Mouse (Mus musculus): ENCODE measurements around the gene Lrrc27. TPM values are rescaled to one million over a fixed set of nuclear protein-coding genes. Genes with fewer than 3 reads are reported as not detected.
A peak's percentile ranks its signal among the peaks of the same experiment; 100 is the strongest.

Lrrc27 gene
- total RNA-seq, 4 experiments from 2014 or later: 7.4 to 13.7 (median 8.4) TPM

DNA sequence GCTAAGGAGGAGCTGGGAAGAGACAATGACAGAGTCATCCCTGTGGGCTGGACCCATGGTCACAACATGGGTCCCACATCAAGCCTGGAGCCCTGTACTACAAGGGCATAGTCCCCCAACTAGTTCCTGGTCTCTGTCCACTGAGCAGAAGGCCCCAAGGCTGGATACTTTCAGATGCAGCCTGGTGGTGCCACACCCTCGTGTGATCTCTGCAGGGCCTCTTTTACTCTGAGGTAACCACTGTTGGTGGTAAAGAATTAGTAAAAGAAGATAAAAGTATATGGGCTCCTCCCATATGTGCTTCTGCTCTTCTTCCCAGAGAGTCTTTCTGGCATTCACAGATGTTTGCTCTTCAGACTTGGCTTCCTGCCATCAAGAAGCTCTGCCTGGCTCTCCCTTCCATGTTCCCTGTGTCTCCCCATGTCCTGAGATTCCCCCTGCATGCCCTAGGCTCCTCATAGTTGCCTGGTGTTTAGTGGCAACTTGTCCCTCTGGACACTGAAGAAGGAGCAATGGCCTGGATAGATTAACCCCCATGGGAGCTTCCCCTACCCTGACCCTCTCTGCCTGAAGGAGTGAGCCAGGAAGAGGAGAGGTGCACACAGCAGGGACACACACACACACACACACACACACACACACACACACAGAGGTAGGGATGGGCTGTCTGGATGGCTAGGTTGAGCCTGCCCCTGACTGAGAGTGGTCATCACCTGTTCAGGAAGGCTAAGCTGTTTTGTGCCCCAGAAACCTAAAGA lies 60.0 kb downstream of the Lrrc27 start:
- DNase-seq (ENCODE audit: low spot score in 2 of 2): peak in 1 of 2 experiments; percentile 51

DNA sequence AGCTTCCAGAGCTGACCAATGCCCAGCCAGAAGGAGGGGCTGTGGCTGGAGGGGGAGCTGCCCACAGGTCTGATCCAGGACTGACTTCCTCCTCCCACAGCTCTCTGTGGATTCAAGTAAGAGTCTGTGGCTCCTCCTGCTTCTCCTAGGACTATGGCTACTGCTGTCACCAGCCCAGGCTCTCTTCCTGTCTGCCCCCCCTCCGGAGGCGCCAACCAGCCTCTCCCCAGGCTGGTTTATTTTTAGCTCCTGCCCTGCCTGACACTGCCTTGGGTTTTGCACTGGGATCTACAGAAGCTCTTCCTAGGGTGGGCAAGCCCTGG lies 60.6 kb downstream of the Lrrc27 start:
- DNase-seq (ENCODE audit: low spot score in 2 of 2): no peak

GRCm38 (mm10) chr7:139275586-139275985 lies 62.8 kb downstream of the Lrrc27 start:
- DNase-seq (ENCODE audit: low spot score in 2 of 2): no peak

- DNase-seq (ENCODE audit: low spot score in 2 of 2): no peak
Measured at GRCm38 (mm10) chr7:139276150-139276549, 63.4 kb downstream of the Lrrc27 start.

DNA sequence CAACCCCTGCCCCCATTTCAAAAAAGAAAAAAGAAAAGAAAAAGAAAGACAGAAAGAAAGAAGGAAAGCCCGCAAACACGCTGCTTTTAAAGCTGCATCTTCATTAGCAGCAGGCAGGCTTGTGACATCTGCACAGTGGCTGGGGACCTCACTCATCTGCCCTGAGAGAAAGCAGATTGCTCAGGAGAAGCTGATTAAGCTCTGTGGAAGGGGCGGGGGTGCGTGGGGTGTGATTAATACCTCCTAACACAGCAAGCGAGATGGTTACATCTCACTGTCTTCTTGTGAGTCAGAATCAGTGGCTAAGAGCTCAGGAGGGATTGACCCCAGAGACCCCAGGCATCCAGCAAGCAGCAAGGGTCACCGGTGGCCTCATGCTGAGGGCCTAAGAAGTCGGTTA lies 64.7 kb downstream of the Lrrc27 start:
- no peak for DNase-seq (ENCODE audit: low spot score in 2 of 2)

DNA sequence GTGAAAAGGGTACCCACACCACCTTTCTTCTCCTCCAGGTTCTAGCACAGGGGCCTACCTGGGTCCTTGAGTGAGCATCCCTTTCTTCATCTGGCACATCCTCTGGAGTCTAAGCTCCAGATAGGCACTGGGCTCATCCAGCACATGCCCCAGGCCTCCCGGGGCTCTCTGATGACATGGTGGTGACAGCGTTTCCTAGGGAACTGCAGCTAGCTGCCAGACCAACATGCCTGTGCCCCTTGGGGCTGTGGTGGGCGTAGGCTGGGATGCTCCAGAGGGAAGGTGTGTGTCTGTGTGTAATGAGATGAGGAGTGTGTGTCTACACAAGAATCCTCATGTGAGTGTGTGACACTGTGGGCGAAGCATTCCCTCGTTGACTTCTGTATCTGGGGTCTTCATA lies 66.8 kb downstream of the Lrrc27 start:
- no peak for DNase-seq (ENCODE audit: low spot score in 2 of 2)

DNA sequence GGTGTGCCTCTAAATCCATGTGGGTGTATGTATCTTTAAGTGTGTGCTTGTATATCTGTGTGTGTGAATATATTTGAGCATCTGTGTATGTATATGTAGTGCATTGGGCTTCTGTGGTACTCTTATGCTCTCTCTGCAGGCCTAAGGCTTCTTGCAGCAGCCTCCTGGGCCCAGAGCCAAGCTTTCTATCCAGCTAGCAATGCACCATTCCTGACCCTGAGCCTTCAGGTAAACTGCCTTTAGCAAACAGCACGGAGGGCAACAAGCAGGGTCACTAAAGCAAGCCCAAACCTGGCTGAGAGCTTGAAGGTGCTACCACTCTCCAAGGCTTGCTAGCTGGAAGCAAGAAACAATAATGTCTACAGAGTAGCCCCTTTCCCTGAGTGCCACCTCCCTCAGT lies 67.3 kb downstream of the Lrrc27 start:
- no peak for DNase-seq (ENCODE audit: low spot score in 2 of 2)

DNA sequence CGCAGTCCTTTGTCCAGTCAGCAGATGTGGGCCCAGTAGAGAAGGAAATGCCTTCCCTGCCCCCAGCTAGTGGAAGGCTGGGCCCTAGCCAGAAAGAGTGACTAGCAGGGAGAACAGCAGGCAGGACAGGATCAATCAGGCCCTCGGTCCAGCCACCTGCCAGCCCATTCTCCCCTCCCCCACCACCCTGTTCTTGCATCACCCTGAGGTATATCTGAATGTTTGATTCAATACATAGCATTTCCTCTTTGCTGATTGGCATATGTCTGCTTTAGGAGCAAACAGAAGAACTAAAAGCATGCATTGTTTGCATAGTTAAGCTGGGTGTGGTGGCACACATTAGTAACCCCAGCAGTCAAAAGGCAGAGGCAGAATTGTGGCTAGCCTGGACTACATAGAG lies 68.4 kb downstream of the Lrrc27 start:
- no peak for DNase-seq (ENCODE audit: low spot score in 2 of 2)

- DNase-seq (ENCODE audit: low spot score in 2 of 2): no peak
Measured at GRCm38 (mm10) chr7:139282037-139282436, 69.2 kb downstream of the Lrrc27 start.

GRCm38 (mm10) chr7:139285295-139285943 lies 72.6 kb downstream of the Lrrc27 start:
- no peak for DNase-seq (ENCODE audit: low spot score in 2 of 2)

DNA sequence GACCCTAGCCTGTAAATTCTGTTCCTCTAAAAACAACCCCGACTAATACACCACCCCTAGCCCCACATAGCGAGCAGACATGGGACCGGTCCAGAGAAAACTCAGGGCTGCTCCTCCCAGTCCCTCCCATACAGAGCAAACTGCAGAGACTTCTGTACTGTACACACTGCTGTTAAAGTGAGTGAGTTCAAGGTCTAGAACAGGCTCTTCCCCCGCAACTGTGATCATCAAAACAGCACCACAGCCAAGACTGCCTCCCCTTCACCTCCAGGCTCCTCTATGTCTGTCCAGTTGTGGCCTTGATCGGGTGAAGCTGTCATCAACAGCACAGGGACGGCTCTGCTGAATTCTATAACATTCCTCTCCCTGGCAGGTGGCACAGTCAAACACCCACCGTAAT lies 75.8 kb downstream of the Lrrc27 start:
- DNase-seq (ENCODE audit: low spot score in 2 of 2): no peak

Other genes with a start within 250 kb of the Lrrc27 start
- 10 to 100 TPM; 45.5 to 50.1 (median 46.9) TPM for gene Dpysl4, start 127.0 kb upstream of the Lrrc27 start, total RNA-seq (2022)
- 100 to 1,000 TPM; 175 to 186 (median 183) TPM for gene Stk32c, start 319 bp downstream of the Lrrc27 start, total RNA-seq (2022)
- gene Pwwp2b, start 35.5 kb downstream of the Lrrc27 start, total RNA-seq (2022): 10 to 100 TPM; 16.8 to 18.3 (median 17.7) TPM
- 10 to 100 TPM; 55.8 to 63.9 (median 59.9) TPM for gene Inpp5a, start 176.1 kb downstream of the Lrrc27 start, total RNA-seq (2022)

Measured in left cerebral cortex, adult 8-10 months (tissue).